8 mouse cellular contexts compared by ENCODE assay signal in the genomic region with DNA sequence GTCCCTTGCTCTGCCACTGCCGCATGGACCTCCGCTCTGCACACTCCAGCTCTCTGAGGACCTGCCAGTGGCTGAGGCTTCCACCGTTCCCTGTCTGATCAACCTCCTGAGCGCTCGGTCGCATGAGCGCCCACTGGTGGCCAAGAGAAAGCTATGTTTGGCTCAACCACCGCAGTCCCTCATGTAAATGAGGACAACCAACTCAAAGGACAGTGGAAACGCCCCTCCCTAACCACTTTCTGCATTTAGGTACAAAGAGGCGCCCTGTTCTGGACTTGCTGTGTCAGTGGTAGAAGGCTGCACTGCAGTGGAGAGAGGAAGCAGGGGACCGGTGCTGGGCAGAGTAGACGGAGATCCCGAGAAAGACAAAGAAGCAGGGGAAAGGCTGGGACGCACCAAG. TPM values are rescaled to one million over a fixed set of nuclear protein-coding genes. Genes with fewer than 3 reads are reported as not detected.
DNase-seq lines count a peak whose midpoint lies in the region; ATAC-seq and TF ChIP-seq lines count a peak whose summit lies in the region.

No protein-coding gene starts in this region.

- H3K27me3 ChIP-seq in C2C12 (ENCODE audit: control insufficient read depth, insufficient read depth, insufficient read length), result peaks cover 14% of the 10 kb centered on the region
- H3K27me3 ChIP-seq in heart, embryonic 13.5 days (replicated peaks), result peaks cover 11% of the 10 kb centered on the region
- H3K27me3 ChIP-seq in kidney, postnatal 0 days (ENCODE audit: insufficient read depth, low read length), result peaks cover 4% of the 10 kb centered on the region; the same call in 1 of the 2 replicates
- peaks cover 6% of the 10 kb centered on the region for H3K27me3 ChIP-seq in liver, embryonic 11.5 days (replicated peaks; ENCODE audit: control insufficient read depth, insufficient read depth, low read length)
- peaks cover 3% of the 10 kb centered on the region; the same call in 1 of the 2 replicates for H3K27me3 ChIP-seq in stomach, embryonic 16.5 days (ENCODE audit: control insufficient read depth, insufficient read depth, low read length)

- no peaks in the 10 kb centered on the region for H3K36me3 ChIP-seq in C2C12 (ENCODE audit: control insufficient read depth, insufficient read depth)
- H3K36me3 ChIP-seq in heart, embryonic 13.5 days, result no peaks in the 10 kb centered on the region
- H3K36me3 ChIP-seq in kidney, postnatal 0 days (ENCODE audit: insufficient read depth, low read length), result no peaks in the 10 kb centered on the region
- no peaks in the 10 kb centered on the region for H3K36me3 ChIP-seq in liver, embryonic 11.5 days (ENCODE audit: control insufficient read depth, insufficient read depth, low read length)
- H3K36me3 ChIP-seq in stomach, embryonic 16.5 days (ENCODE audit: control insufficient read depth, insufficient read depth, low read length), result no peaks in the 10 kb centered on the region

- WGBS in heart, embryonic 13.5 days, result 9% methylated on average over 14 of the region's 14 CpGs
- WGBS in kidney, postnatal 0 days, result 8% methylated on average over 14 of the region's 14 CpGs
- 8% methylated on average over 14 of the region's 14 CpGs for WGBS in liver, embryonic 11.5 days
- 9% methylated on average over 14 of the region's 14 CpGs for WGBS in stomach, embryonic 16.5 days

- ATAC-seq in erythroid progenitor cell, adult 5-6 weeks (replicated peaks; ENCODE audit: low FRiP score, poor library complexity, severe bottlenecking), result 0 out of 2 replicates have a peak, but pooled peaks have one; percentile 55
- 0 out of 2 replicates have a peak, but pooled peaks have one; percentile 32 for ATAC-seq in heart, embryonic 13.5 days (ENCODE audit: extremely low read depth, insufficient number of reproducible peaks, low FRiP score, low TSS enrichment)
- peak; percentile 65 for ATAC-seq in kidney, postnatal 0 days (replicated peaks; ENCODE audit: low FRiP score, low read depth)
- ATAC-seq in liver, embryonic 11.5 days (replicated peaks; ENCODE audit: low FRiP score), result peak; percentile 84
- ATAC-seq in stomach, embryonic 16.5 days (ENCODE audit: insufficient read depth, low FRiP score), result peak; percentile 73; the same call in 1 of the 2 replicates

- H3K79me3 ChIP-seq in C2C12 (ENCODE audit: low read depth), result no peaks in the 10 kb centered on the region

- no peak overlapping the region for H3K4me3 ChIP-seq in C2C12 (ENCODE audit: insufficient read depth, poor library complexity, severe bottlenecking)
- H3K4me3 ChIP-seq in bone marrow macrophage, adult 2 months (ENCODE audit: insufficient read depth, low read length), result no peak overlapping the region
- H3K4me3 ChIP-seq in heart, embryonic 13.5 days, result peak overlapping the region; percentile 40
- no peak overlapping the region for H3K4me3 ChIP-seq in kidney, postnatal 0 days (replicated peaks; ENCODE audit: low read depth, low read length)
- H3K4me3 ChIP-seq in liver, embryonic 11.5 days (ENCODE audit: low read depth, low read length), result 0 out of 2 replicates have a peak overlapping the region, but pooled peaks have one; percentile 1
- H3K4me3 ChIP-seq in stomach, embryonic 16.5 days (replicated peaks; ENCODE audit: low read length), result peak overlapping the region; percentile 25

- no peaks in the 10 kb centered on the region for H3K4me1 ChIP-seq in bone marrow macrophage, adult 2 months (ENCODE audit: control insufficient read depth, insufficient read depth, low read length)
- H3K4me1 ChIP-seq in heart, embryonic 13.5 days, result peaks cover 5% of the 10 kb centered on the region
- no peaks in the 10 kb centered on the region for H3K4me1 ChIP-seq in kidney, postnatal 0 days (replicated peaks; ENCODE audit: insufficient read depth, low read length)
- H3K4me1 ChIP-seq in liver, embryonic 11.5 days (replicated peaks; ENCODE audit: control insufficient read depth, insufficient read depth, low read length), result no peaks in the 10 kb centered on the region
- 0 out of 2 replicates have a peak, but pooled peaks cover 3% of the 10 kb centered on the region for H3K4me1 ChIP-seq in stomach, embryonic 16.5 days (ENCODE audit: control insufficient read depth, insufficient read depth, low read length)

- peak; percentile 93 for DNase-seq in kidney, postnatal 0 days (ENCODE audit: low spot score)
- peak; percentile 74 for DNase-seq in liver, embryonic 11.5 days (ENCODE audit: low spot score)
- DNase-seq in natural killer cell, adult 2 months (ENCODE audit: low spot score in 2 of 2), result peak; percentile 34 to 52

- no peaks in the 10 kb centered on the region for H3K9me3 ChIP-seq in heart, embryonic 13.5 days
- no peaks in the 10 kb centered on the region for H3K9me3 ChIP-seq in kidney, postnatal 0 days (replicated peaks; ENCODE audit: low read length)
- H3K9me3 ChIP-seq in liver, embryonic 11.5 days (ENCODE audit: control insufficient read depth, low read length), result no peaks in the 10 kb centered on the region
- no peaks in the 10 kb centered on the region for H3K9me3 ChIP-seq in stomach, embryonic 16.5 days (replicated peaks; ENCODE audit: control insufficient read depth, low read length)

- no peak overlapping the region for H3ac ChIP-seq in C2C12 (ENCODE audit: control insufficient read depth, insufficient read length, low read depth)

- peak overlapping the region; percentile 65 for H3K9ac ChIP-seq in heart, embryonic 13.5 days
- no peak overlapping the region for H3K9ac ChIP-seq in kidney, postnatal 0 days (ENCODE audit: low read depth, low read length)
- no peak overlapping the region for H3K9ac ChIP-seq in liver, embryonic 11.5 days (ENCODE audit: low read depth, low read length)
- no peak overlapping the region for H3K9ac ChIP-seq in stomach, embryonic 16.5 days (ENCODE audit: low read length)

- TF ChIP-seq CTCF in C2C12 (IDR thresholded peaks at IDR 0.05; ENCODE audit: control insufficient read depth, insufficient read depth, insufficient read length), result peak; percentile 49
- TF ChIP-seq CTCF in bone marrow macrophage, adult 2 months (IDR thresholded peaks at IDR 0.05; ENCODE audit: low read depth, low read length), result peak; percentile 89
- peak; percentile 96 for TF ChIP-seq CTCF in kidney, postnatal 0 days (IDR thresholded peaks at IDR 0.05; ENCODE audit: low read depth)

- H3K4me2 ChIP-seq in heart, embryonic 13.5 days, result peak overlapping the region; percentile 66
- peak overlapping the region; percentile 49 for H3K4me2 ChIP-seq in kidney, postnatal 0 days (ENCODE audit: low read length)
- peak overlapping the region; percentile 52 for H3K4me2 ChIP-seq in liver, embryonic 11.5 days
- peak overlapping the region; percentile 52 for H3K4me2 ChIP-seq in stomach, embryonic 16.5 days (ENCODE audit: low read depth, low read length)

- no peaks in the 10 kb centered on the region for H3K79me2 ChIP-seq in C2C12 (ENCODE audit: control insufficient read depth, insufficient read depth)

- no peak for TF ChIP-seq POLR2A in bone marrow macrophage, adult 2 months (IDR thresholded peaks at IDR 0.05; ENCODE audit: borderline replicate concordance, low read depth, low read length)

- H3K27ac ChIP-seq in bone marrow macrophage, adult 2 months (ENCODE audit: insufficient read depth, low read depth, low read length), result no peak overlapping the region
- no peak overlapping the region for H3K27ac ChIP-seq in heart, embryonic 13.5 days (replicated peaks)
- H3K27ac ChIP-seq in kidney, postnatal 0 days, result no peak overlapping the region
- H3K27ac ChIP-seq in liver, embryonic 11.5 days (ENCODE audit: low read depth, low read length), result no peak overlapping the region
- no peak overlapping the region for H3K27ac ChIP-seq in stomach, embryonic 16.5 days (ENCODE audit: low read length)

TF ChIP-seq in C2C12, 6 proteins besides CTCF, POLR2A, EP300 and RAD21 (continues in another document):
- TF ChIP-seq MYOD1 (IDR thresholded peaks at IDR 0.05; ENCODE audit: control insufficient read depth, insufficient read length, low read depth), result no peak
- no peak for TF ChIP-seq FOSL1 (IDR thresholded peaks at IDR 0.05; ENCODE audit: insufficient read depth, low read length, poor library complexity, severe bottlenecking)
- TF ChIP-seq MYOG (IDR thresholded peaks at IDR 0.05; ENCODE audit: control insufficient read depth, extremely low read depth, insufficient read length), result no peak

RNA-seq across cellular contexts. Expression of gene Cfap100, which starts 6.0 kb away (rescaled TPM):
- 0.02 TPM for polyA plus RNA-seq in C2C12 (2012; fragmentation: generic; extraction: Trizol)
- not detected in 2 replicates for polyA plus RNA-seq in bone marrow macrophage, adult 2 months (2012; ENCODE audit: insufficient read depth, insufficient read length, missing spikeins)
- total RNA-seq in erythroid progenitor cell, adult 5-6 weeks (2015; ENCODE audit: low replicate concordance), result not detected in 2 replicates
- total RNA-seq in erythroid progenitor cell, adult 5-6 weeks (2017; ENCODE audit: low replicate concordance), result not detected in 2 replicates
- polyA plus RNA-seq in heart, embryonic 13.5 days (2015; fragmentation: Nextera tagmentation; extraction: Ambion mirVana), result 0.05 and 0.28 TPM in 2 replicates
- polyA plus RNA-seq in kidney, postnatal 0 days (2015; fragmentation: Nextera tagmentation; extraction: Ambion mirVana), result 0.48 and 0.71 TPM in 2 replicates
- polyA plus RNA-seq in liver, embryonic 11.5 days (2014; fragmentation: Nextera tagmentation; extraction: Ambion mirVana), result 0.18 TPM in 2 replicates
- polyA plus RNA-seq in stomach, embryonic 16.5 days (2015; fragmentation: Nextera tagmentation; extraction: Ambion mirVana), result 0.31 and 0.46 TPM in 2 replicates

RNA-seq across cellular contexts. Expression of gene Klf15, which starts 39.8 kb away (rescaled TPM):
- not detected for polyA plus RNA-seq in C2C12 (2012; fragmentation: generic; extraction: Trizol)
- polyA plus RNA-seq in bone marrow macrophage, adult 2 months (2012; ENCODE audit: insufficient read depth, insufficient read length, missing spikeins), result not detected in 2 replicates
- total RNA-seq in erythroid progenitor cell, adult 5-6 weeks (2015; ENCODE audit: low replicate concordance), result not detected in 2 replicates
- total RNA-seq in erythroid progenitor cell, adult 5-6 weeks (2017; ENCODE audit: low replicate concordance), result 0.08 and 0.39 TPM in 2 replicates
- 5.8 and 7.9 TPM in 2 replicates for polyA plus RNA-seq in heart, embryonic 13.5 days (2015; fragmentation: Nextera tagmentation; extraction: Ambion mirVana)
- 17.1 and 20.8 TPM in 2 replicates for polyA plus RNA-seq in kidney, postnatal 0 days (2015; fragmentation: Nextera tagmentation; extraction: Ambion mirVana)
- polyA plus RNA-seq in liver, embryonic 11.5 days (2014; fragmentation: Nextera tagmentation; extraction: Ambion mirVana), result 10.6 and 12.3 TPM in 2 replicates
- 8.8 and 10.2 TPM in 2 replicates for polyA plus RNA-seq in stomach, embryonic 16.5 days (2015; fragmentation: Nextera tagmentation; extraction: Ambion mirVana)

RNA-seq across cellular contexts. Expression of gene Zxdc, which starts 53.3 kb away (rescaled TPM):
- 7.4 TPM for polyA plus RNA-seq in C2C12 (2012; fragmentation: generic; extraction: Trizol)
- polyA plus RNA-seq in bone marrow macrophage, adult 2 months (2012; ENCODE audit: insufficient read depth, insufficient read length, missing spikeins), result 9.7 and 12.2 TPM in 2 replicates
- 0.84 and 2.2 TPM in 2 replicates for total RNA-seq in erythroid progenitor cell, adult 5-6 weeks (2015; ENCODE audit: low replicate concordance)
- total RNA-seq in erythroid progenitor cell, adult 5-6 weeks (2017; ENCODE audit: low replicate concordance), result 3.9 and 5.1 TPM in 2 replicates
- polyA plus RNA-seq in heart, embryonic 13.5 days (2015; fragmentation: Nextera tagmentation; extraction: Ambion mirVana), result 5.4 and 5.5 TPM in 2 replicates
- 8.8 and 9.1 TPM in 2 replicates for polyA plus RNA-seq in kidney, postnatal 0 days (2015; fragmentation: Nextera tagmentation; extraction: Ambion mirVana)
- polyA plus RNA-seq in liver, embryonic 11.5 days (2014; fragmentation: Nextera tagmentation; extraction: Ambion mirVana), result 6.6 and 6.9 TPM in 2 replicates
- polyA plus RNA-seq in stomach, embryonic 16.5 days (2015; fragmentation: Nextera tagmentation; extraction: Ambion mirVana), result 4.5 and 4.7 TPM in 2 replicates

Comparison
In these comparisons a context has a peak if more than half of its experiments do, and no peak if none do; other contexts are left out.
1. H3K4me3 ChIP-seq: peak in heart, embryonic 13.5 days (single experiment), liver, embryonic 11.5 days (single experiment) and stomach, embryonic 16.5 days (single experiment); none in C2C12 (single experiment), bone marrow macrophage, adult 2 months (single experiment) and kidney, postnatal 0 days (single experiment).
2. ATAC-seq: peak in every context shown above with its lines; median percentile 84 in liver, embryonic 11.5 days; 73 in stomach, embryonic 16.5 days; 65 in kidney, postnatal 0 days; 55 in erythroid progenitor cell, adult 5-6 weeks; 32 in heart, embryonic 13.5 days.
3. DNase-seq: peak in every context shown above with its lines; median percentile 93 in kidney, postnatal 0 days; 74 in liver, embryonic 11.5 days; 43 in natural killer cell, adult 2 months.
4. Peak in every context shown above with its lines, with median percentiles within 50 percentile points of each other: CTCF ChIP-seq and H3K4me2 ChIP-seq.